Mouse (Mus musculus) lung, adult 2 months (tissue): Measurements from ENCODE around the gene Pfn4.
"Not testable (repeated sequence)": the region's sequence is repeated elsewhere in the genome, so short reads cannot be mapped to it uniquely, and the experiment has no call there.

Source experiments
- CTCF ChIP-seq: fragments of 200-500 bp; IDR thresholded peaks from 2 replicates; pipeline ENCODE4 v1.5.1; 2011; ENCODE audit warnings: mild to moderate bottlenecking, low read length, control low read depth; ENCODE audit not compliant: insufficient read depth
- POLR2A ChIP-seq: fragments of 200-500 bp; IDR thresholded peaks from 2 replicates; pipeline ENCODE4 v1.6.1; 2011; ENCODE audit warnings: low read depth, mild to moderate bottlenecking, control low read depth, low read length, borderline replicate concordance; ENCODE audit errors: extremely low read depth

- TF ChIP-seq CTCF, POLR2A: not testable (repeated sequence)
Measured at GRCm38 (mm10) chr12:4788128-4788527, 19.3 kb downstream of the Pfn4 start.
